Mouse (Mus musculus) ES-E14 (cell line): ENCODE measurements around the gene Wdr24. TPM values are rescaled to one million over a fixed set of nuclear protein-coding genes. Genes with fewer than 3 reads are reported as not detected.

Experiments used
- DNase-seq: peaks from one replicate; pipeline ENCODE4 v3.0.0-alpha.2; 2013; ENCODE audit warnings: low read depth, low spot score
- H3K27ac ChIP-seq: 2 replicates; pipeline ENCODE4 v1.5.1; 2012; ENCODE audit warnings: low read depth, mild to moderate bottlenecking, low read length, moderate library complexity, mixed read lengths; ENCODE audit not compliant: poor library complexity, insufficient read depth, severe bottlenecking
- H3K36me3 ChIP-seq: 2 replicates; pipeline ENCODE4 v1.6.1; 2012; ENCODE audit warnings: mild to moderate bottlenecking, low read length, moderate library complexity, mixed read lengths; ENCODE audit not compliant: control insufficient read depth, poor library complexity, insufficient read depth, severe bottlenecking
- H3K4me1 ChIP-seq, 2 experiments: fragments of 150-350 bp in 1 of 2; sonication (generic) in 1 of 2; 2 replicates each; pipeline ENCODE4 v1.6.1; 2012; ENCODE audit warnings: low read length in 2 of 2, mild to moderate bottlenecking in 1 of 2, mixed read lengths in 1 of 2; ENCODE audit not compliant: control insufficient read depth in 2 of 2, insufficient read depth in 2 of 2, poor library complexity in 1 of 2
- H3K4me3 ChIP-seq, 2 experiments: fragments of 150-350 bp in 1 of 2; sonication (generic) in 1 of 2; 2 replicates each; pipeline ENCODE4 v1.5.1; 2012; ENCODE audit warnings: low read length in 2 of 2, low read depth in 1 of 2, mild to moderate bottlenecking in 1 of 2, mixed read lengths in 1 of 2; ENCODE audit not compliant: insufficient read depth in 1 of 2, poor library complexity in 1 of 2, severe bottlenecking in 1 of 2
- H3K9ac ChIP-seq: 2 replicates; pipeline ENCODE4 v1.6.1; 2012; ENCODE audit warnings: low read depth, mild to moderate bottlenecking, low read length, mixed read lengths; ENCODE audit not compliant: poor library complexity, insufficient read depth, severe bottlenecking
- H3K9me3 ChIP-seq: fragments of 150-350 bp; sonication (generic); 2 replicates; pipeline ENCODE4 v1.6.1; 2012; ENCODE audit warnings: low read depth, mild to moderate bottlenecking, low read length; ENCODE audit not compliant: control insufficient read depth, insufficient read depth
- CHD2 ChIP-seq: IDR thresholded peaks from 2 replicates; pipeline ENCODE4 v1.6.1; 2014; ENCODE audit warnings: mild to moderate bottlenecking, low read depth, low read length, inconsistent platforms
- HCFC1 ChIP-seq: IDR thresholded peaks from 2 replicates; pipeline ENCODE4 v1.6.1; 2012; ENCODE audit warnings: low read length, inconsistent platforms, borderline replicate concordance; ENCODE audit not compliant: insufficient read depth
- MAFK ChIP-seq: IDR thresholded peaks from 2 replicates; pipeline ENCODE4 v1.6.1; 2014; ENCODE audit warnings: mild to moderate bottlenecking, low read depth, low read length, inconsistent platforms; ENCODE audit not compliant: insufficient read depth
- ZC3H11A ChIP-seq: IDR thresholded peaks from 2 replicates; pipeline ENCODE4 v1.6.1; 2012; ENCODE audit warnings: low read depth, mild to moderate bottlenecking, inconsistent platforms, low read length, borderline replicate concordance
- ZNF384 ChIP-seq: IDR thresholded peaks from 2 replicates; pipeline ENCODE4 v1.6.1; 2012; ENCODE audit warnings: low read depth, low read length, inconsistent platforms
- in situ Hi-C, 2 experiments: fragments of 600-800 bp; cut with MboI; formaldehyde crosslinking; loops; one replicate each; pipeline ENCODE4 v1.15.1; 2025; ENCODE audit warnings: low sequenced_read_pairs in 2 of 2, inconsistent platforms in 1 of 2; ENCODE audit not compliant: unreplicated experiment in 2 of 2
- total RNA-seq: library from RNA; depleted of rRNA; stranded (reverse); fragments of 300-350 nt; gene quantifications from 2 replicates; pipeline ENCODE4 v1.2.3, GENCODE M21; 2012

The Wdr24 gene
- total RNA-seq, 1 experiment: 28.6 TPM

DNA sequence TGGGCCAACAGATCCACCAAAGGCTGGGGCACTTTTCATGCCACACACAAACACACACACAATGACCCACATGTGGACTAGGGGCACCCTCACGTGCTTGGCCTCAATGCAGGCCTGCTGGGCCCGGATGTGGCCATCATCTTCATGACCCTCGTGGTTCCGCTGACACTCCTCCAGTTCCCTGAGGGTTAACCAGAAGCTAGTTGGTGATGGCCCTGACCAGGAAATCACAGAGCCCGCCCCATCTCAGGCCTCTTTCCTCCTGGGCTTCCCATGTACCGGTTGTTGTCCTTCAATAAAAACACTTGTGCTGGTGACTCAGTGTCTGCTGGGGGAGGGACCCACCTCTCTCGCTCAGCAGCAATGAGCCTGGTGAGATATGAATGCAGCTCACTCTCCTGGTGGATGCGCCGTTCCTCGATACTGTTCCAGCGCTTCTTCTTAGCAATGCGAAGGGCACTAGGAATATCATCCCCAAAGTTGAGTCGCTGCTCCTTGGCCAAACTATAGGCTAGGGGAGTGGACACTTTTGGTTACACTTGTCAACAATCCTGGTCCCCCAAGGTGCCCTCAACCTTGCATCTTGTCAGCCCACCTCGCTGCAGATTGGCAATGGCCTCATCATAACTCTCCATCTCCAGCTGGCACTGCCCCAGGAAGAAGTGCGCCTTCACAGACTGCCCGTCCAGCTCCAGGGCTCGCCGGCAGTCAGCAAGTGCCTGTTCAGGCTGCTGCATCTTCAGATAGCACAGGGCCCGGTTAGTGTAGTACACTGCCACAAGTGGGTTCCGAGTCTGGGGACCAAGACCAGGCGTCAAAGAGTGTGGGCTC, 8.2 kb downstream of the Wdr24 start:
- Histone ChIP-seq H3K27ac (no peak overlapping the region), H3K4me3 (peak overlapping the region; percentile 96 to 97), H3K36me3 (peaks cover 51% of the 10 kb centered on the region), H3K4me1 (peaks cover 2 to 36% of the 10 kb centered on the region in 2 experiments; a peak in 1 of 4 replicates), H3K9me3 (no peaks in the 10 kb centered on the region), H3K9ac (peak overlapping the region; percentile 97)
- DNase-seq: no peak
- no peak for TF ChIP-seq HCFC1
- no peak for TF ChIP-seq ZNF384
- no peak for TF ChIP-seq ZC3H11A
- TF ChIP-seq CHD2: no peak
- TF ChIP-seq MAFK: no peak
- in situ Hi-C loops: no loop called here

DNA sequence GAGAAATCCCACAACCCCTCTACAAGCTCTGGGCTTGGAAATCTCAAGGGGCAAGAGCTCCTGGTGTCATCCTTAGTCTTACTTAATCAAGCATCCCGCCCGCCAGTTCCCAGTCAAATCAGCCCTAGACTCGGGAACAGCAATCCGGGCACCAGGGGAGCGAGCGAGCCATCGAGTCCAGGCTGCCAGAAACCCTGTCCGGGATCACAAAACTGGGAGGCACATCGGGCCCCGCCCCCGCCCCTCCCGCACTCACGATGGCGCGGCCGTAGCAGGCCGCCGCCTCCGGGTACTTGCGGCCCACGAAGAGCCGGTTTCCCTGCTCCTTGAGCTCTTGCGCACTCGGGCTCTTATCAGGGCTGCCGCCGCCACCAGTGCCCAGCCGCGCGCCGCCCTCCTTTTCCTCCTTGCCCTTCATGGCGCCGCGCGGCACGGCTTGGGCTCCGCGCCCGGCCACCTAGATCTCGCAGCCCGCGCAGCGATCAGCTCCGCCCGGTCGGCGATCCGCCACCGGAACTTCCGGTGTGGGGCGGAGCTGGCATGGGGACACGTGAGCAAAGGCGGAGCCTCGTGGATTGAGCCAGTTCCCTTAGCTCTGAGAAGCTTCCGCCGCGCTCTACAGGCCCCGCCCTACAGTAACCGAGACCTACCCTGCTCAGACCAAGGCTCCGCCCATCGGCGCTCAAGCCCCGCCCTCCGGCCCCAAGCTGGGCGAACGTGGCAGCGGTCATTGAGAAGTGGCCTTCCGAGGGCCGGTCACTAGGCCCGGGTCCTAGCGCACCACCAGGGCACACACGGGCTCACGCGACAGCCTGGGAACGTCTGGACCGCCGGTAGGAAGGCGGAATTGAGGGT, 9.2 kb downstream of the Wdr24 start:
- Histone ChIP-seq H3K9ac (peak overlapping the region; percentile 97), H3K9me3 (no peaks in the 10 kb centered on the region), H3K36me3 (peaks cover 43% of the 10 kb centered on the region), H3K27ac (peak overlapping the region; percentile 86), H3K4me3 (peak overlapping the region; percentile 96 to 97), H3K4me1 (peaks cover 2 to 32% of the 10 kb centered on the region in 2 experiments; a peak in 1 of 4 replicates)
- in situ Hi-C loops: no loop called here
- DNase-seq: peak; percentile 97
- peak; percentile 71 for TF ChIP-seq HCFC1
- no peak for TF ChIP-seq ZNF384

- DNase-seq: peak; percentile 80
- Histone ChIP-seq H3K9ac (peak within 1 kb of the TSS; percentile 97), H3K4me3 (peak within 1 kb of the TSS; percentile 96 to 97), H3K9me3 (no peaks in the 10 kb centered on the region), H3K27ac (peak within 1 kb of the TSS; percentile 86), H3K36me3 (peaks cover 42% of the 10 kb centered on the region), H3K4me1 (peaks cover 2 to 29% of the 10 kb centered on the region in 2 experiments; a peak in 1 of 4 replicates)
- in situ Hi-C loops: no loop called here
- TF ChIP-seq CHD2 (no peak), ZC3H11A (no peak), ZNF384 (no peak), HCFC1 (no peak), MAFK (no peak)
Measured at GRCm38 (mm10) chr17:25833291-25833663, 9.8 kb downstream of the Wdr24 start, which contains the start of gene Stub1. TSS of gene Stub1 (minus strand) at chr17:25833404.

DNA sequence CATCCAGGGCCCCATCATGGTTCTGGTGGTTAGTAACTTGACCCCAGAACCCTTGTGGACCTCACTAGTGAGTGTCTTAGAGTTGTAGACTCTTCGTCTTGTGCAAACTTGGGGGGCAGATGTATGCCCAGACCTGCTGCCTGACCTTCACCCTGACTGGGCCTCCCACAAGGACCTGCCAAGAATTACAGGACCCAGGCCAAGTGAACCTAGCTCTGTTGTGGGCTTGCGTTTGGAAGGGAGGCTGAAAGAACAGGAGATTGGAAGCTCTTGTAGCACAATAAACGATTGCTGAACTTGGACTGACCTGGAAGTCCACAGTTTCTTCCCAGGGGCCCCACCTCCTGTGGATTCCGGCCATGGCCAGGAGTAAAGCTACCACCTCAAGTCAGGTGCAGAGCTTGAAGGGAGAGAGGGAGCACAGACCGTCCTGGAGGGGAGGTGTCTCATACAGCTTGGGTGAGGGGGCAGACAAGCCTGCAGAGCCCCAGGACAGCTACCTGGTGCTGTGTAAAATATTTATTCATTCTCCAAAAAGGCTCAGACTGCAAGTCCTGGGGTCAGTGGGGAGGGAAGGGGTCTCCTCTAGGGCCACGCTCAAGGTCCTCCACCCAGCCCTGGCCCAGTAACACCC, 10.7 kb downstream of the Wdr24 start:
- Histone ChIP-seq H3K4me3 (peak overlapping the region; percentile 83 to 97), H3K4me1 (peaks cover 2 to 26% of the 10 kb centered on the region in 2 experiments; a peak in 1 of 4 replicates), H3K9me3 (no peaks in the 10 kb centered on the region), H3K27ac (no peak overlapping the region), H3K36me3 (peaks cover 46% of the 10 kb centered on the region), H3K9ac (peak overlapping the region; percentile 91)
- no peak for DNase-seq
- in situ Hi-C loops: no loop called here
- TF ChIP-seq ZC3H11A (no peak), ZNF384 (no peak), CHD2 (no peak), HCFC1 (no peak), MAFK (no peak)
